Mouse (Mus musculus) kidney, adult 2 months (tissue): ENCODE results near the gene Madd. TPM values are rescaled to one million over a fixed set of nuclear protein-coding genes. Genes with fewer than 3 reads are reported as not detected.

Experiments
- DNase-seq: peaks from one replicate; pipeline ENCODE4 v3.0.0; 2021
- H3K27ac ChIP-seq: fragments of 200-500 bp; 2 replicates; pipeline ENCODE4 v1.5.1; 2012; ENCODE audit warnings: low read depth, low read length, control low read depth, inconsistent platforms; ENCODE audit not compliant: insufficient read depth
- H3K27me3 ChIP-seq: fragments of 200-500 bp; replicated peaks from 2 replicates; pipeline ENCODE4 v1.6.1; 2012; ENCODE audit warnings: mild to moderate bottlenecking, moderate library complexity, low read length, inconsistent platforms; ENCODE audit not compliant: control insufficient read depth, insufficient read depth
- H3K36me3 ChIP-seq: fragments of 200-500 bp; 2 replicates; pipeline ENCODE4 v1.6.1; 2012; ENCODE audit warnings: mild to moderate bottlenecking, moderate library complexity, low read length, inconsistent platforms; ENCODE audit not compliant: control insufficient read depth, insufficient read depth
- H3K4me1 ChIP-seq: fragments of 200-500 bp; 2 replicates; pipeline ENCODE4 v1.6.1; 2011; ENCODE audit warnings: low read length; ENCODE audit not compliant: control insufficient read depth, insufficient read depth
- H3K4me3 ChIP-seq: fragments of 200-500 bp; 2 replicates; pipeline ENCODE4 v1.5.1; 2011; ENCODE audit warnings: mild to moderate bottlenecking, low read depth, low read length, control low read depth; ENCODE audit not compliant: insufficient read depth
- CTCF ChIP-seq: fragments of 200-500 bp; conservative IDR thresholded peaks from 2 replicates; pipeline ENCODE4 v1.5.1; 2011; ENCODE audit warnings: low read depth, mild to moderate bottlenecking, control low read depth, low read length, moderate library complexity, mixed read lengths; ENCODE audit not compliant: insufficient read depth, insufficient read length
- POLR2A ChIP-seq: fragments of 200-500 bp; IDR thresholded peaks from one replicate; pipeline ENCODE4 v1.6.1; 2011; ENCODE audit warnings: low read depth, low read length, control low read depth
- WGBS: fragments of 180-500 bp; shearing (Covaris S2); methylation state at CpG from one replicate; pipeline ENCODE4 v1.1.7; 2018; 5-methylcytosine and 5-hydroxymethylcytosine counted together
- polyA plus RNA-seq: library from polyadenylated mRNA; depleted of rRNA; stranded (reverse); fragments of >200 nt; gene quantifications from 2 replicates; pipeline ENCODE4 v1.2.3, GENCODE M21; 2012; rRNA removed

The Madd gene
- polyA plus RNA-seq, 1 experiment: 14.7 TPM

DNA sequence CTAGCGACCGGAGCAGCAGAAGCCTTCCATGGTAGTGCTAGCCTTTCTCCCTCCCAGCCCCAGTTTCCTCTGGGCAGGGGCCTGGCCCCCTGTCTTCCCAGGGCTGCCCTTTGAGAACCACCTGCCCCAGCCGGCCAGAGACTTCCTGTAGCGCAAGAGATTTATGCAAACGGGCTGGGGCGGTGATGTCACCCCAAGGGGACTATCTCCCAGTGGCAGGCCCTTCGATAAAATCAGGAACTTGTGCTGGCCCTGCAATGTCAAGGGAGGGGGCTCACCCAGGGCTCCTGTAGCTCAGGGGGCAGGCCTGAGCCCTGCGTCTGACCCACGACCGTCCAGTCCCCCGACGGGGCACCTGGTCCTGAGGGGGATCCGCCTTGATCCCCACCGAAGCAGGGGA is 87.1 kb downstream of the Madd start:
- no peak overlapping the region for H3K27ac ChIP-seq
- DNase-seq: peak; percentile 30
- H3K36me3 ChIP-seq: no peaks in the 10 kb centered on the region
- no peaks in the 10 kb centered on the region for H3K27me3 ChIP-seq
- no peaks in the 10 kb centered on the region for H3K4me1 ChIP-seq
- TF ChIP-seq POLR2A: no peak
- no peak for TF ChIP-seq CTCF
- 76% methylated on average over 14 of the region's 14 CpGs for WGBS
- peak overlapping the region; percentile 19; the same call in 1 of the 2 replicates for H3K4me3 ChIP-seq

DNA sequence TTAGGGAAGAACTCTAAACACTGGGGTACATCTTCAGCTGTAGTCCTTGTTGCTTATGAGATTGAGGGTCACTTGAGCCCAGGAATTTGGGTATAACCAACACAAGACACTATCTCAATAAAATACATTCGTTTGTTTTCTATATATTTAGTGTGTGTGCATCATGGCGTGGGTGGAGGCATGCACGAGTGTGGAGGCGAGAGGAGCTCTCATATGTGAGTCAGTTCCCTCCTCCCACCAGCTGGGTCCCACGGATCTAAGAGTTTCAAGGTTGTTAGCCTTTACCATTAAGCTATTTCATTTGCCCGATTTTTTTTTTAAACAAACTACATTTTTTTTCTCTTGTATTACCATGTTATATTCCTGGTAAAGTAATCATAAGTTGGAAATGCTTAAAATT is 92.8 kb downstream of the Madd start:
- Histone ChIP-seq H3K36me3 (no peaks in the 10 kb centered on the region), H3K4me1 (no peaks in the 10 kb centered on the region), H3K27me3 (no peaks in the 10 kb centered on the region; the same call in 1 of the 2 replicates), H3K4me3 (no peak overlapping the region), H3K27ac (no peak overlapping the region)
- DNase-seq: no peak
- WGBS: 78% methylated on average over 6 of the region's 6 CpGs
- TF ChIP-seq CTCF: no peak
- TF ChIP-seq POLR2A: no peak

DNA sequence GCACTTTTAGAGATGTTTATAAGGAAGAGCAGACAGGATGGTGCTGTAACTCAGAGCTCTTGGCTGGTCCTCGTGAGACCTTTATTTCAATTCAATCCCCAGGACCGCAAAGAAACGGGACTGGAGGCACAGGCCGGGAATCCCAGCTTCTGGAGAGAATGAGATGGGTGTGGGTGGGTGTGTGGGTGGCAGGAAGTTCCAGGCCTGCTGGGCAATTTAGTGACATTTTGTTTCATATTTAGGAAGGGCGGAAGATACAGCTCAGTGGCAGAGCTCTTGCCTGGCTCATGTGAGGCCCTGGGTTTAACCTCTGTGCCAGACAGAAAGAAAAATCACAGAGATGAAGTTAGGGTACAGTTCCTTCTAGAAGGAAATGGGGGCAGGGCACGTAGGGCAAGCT is 93.4 kb downstream of the Madd start:
- TF ChIP-seq CTCF (no peak), POLR2A (no peak)
- Histone ChIP-seq H3K27ac (no peak overlapping the region), H3K4me3 (no peak overlapping the region), H3K27me3 (no peaks in the 10 kb centered on the region; the same call in 1 of the 2 replicates), H3K4me1 (no peaks in the 10 kb centered on the region), H3K36me3 (no peaks in the 10 kb centered on the region)
- 69% methylated on average over 6 of the region's 6 CpGs for WGBS
- DNase-seq: no peak

DNA sequence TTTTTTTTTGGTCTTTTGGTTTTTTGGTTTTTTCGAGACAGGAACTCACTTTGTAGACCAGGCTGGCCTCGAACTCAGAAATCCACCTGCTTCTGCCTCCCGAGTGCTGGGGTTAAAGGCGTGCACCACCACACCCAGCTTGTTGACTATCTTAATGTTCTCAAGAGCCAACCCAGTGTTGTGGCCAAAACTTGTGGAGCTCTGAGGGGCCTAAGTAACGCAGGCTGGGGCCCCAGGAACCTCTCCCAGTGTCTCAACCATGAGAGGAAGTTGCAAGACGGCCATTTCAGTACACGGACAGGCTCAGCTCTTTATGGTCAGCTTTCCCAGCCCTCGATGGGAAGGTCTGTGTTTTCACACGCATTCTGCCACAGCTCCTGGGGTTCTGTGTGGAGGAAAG is 94.7 kb downstream of the Madd start:
- H3K27ac ChIP-seq: no peak overlapping the region
- no peak for DNase-seq
- TF ChIP-seq CTCF: no peak
- no peak for TF ChIP-seq POLR2A
- no peaks in the 10 kb centered on the region for H3K4me1 ChIP-seq
- H3K36me3 ChIP-seq: no peaks in the 10 kb centered on the region
- H3K27me3 ChIP-seq: no peaks in the 10 kb centered on the region; the same call in 1 of the 2 replicates
- no peak overlapping the region for H3K4me3 ChIP-seq
- 87% methylated on average over 9 of the region's 9 CpGs for WGBS

DNA sequence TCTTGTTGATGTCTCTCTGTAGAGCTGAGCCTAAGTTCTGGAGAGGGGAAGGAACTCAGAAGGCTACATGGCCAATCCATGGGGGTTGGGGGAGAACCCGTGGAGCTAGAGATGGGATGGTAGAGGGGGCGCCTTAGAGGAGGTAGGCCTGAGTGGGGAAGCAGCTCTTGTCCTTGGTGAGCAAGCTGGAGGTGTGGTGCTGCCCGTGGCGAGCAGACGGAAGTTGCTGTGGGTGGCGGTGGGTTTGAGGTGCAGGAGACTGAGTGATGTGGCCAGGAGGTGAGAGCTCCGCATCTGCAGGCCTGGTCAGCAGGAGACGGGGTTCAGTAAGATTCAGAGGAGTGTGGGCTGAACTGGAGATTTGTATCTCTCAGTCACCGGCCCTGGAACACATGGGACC is 96.2 kb downstream of the Madd start:
- WGBS: 91% methylated on average over 9 of the region's 9 CpGs

More for the DNA sequence above, 96.2 kb downstream of the Madd start:
- H3K4me3 ChIP-seq: no peak overlapping the region
- no peak for DNase-seq
- no peaks in the 10 kb centered on the region; the same call in 1 of the 2 replicates for H3K27me3 ChIP-seq
- no peak overlapping the region for H3K27ac ChIP-seq
- H3K4me1 ChIP-seq: no peaks in the 10 kb centered on the region
- no peak for TF ChIP-seq POLR2A
- TF ChIP-seq CTCF: no peak
- H3K36me3 ChIP-seq: no peaks in the 10 kb centered on the region

Other genes with a start within 250 kb of the Madd start
- gene Celf1, start 243.5 kb downstream of the Madd start, polyA plus RNA-seq: 40.5 and 40.6 TPM in 2 replicates
- 7.0 TPM in 2 replicates for gene Rapsn, start 148.2 kb downstream of the Madd start, polyA plus RNA-seq
- gene Psmc3, start 129.8 kb downstream of the Madd start, polyA plus RNA-seq: 114 and 127 TPM in 2 replicates
- gene Slc39a13, start 113.4 kb downstream of the Madd start, polyA plus RNA-seq: 87.2 and 103 TPM in 2 replicates
- 12.9 and 17.4 TPM in 2 replicates for gene Spi1, start 101.4 kb downstream of the Madd start, polyA plus RNA-seq
- 0.14 and 0.24 TPM in 2 replicates for gene Mybpc3, start 65.7 kb downstream of the Madd start, polyA plus RNA-seq
- gene Nr1h3, start 19.0 kb upstream of the Madd start, polyA plus RNA-seq: 92.2 and 106 TPM in 2 replicates
- 27.0 and 31.7 TPM in 2 replicates for gene Acp2, start 19.0 kb upstream of the Madd start, polyA plus RNA-seq
- 11.5 and 11.7 TPM in 2 replicates for gene Ddb2, start 53.1 kb upstream of the Madd start, polyA plus RNA-seq
- 30.2 and 33.3 TPM in 2 replicates for gene Pacsin3, start 72.1 kb upstream of the Madd start, polyA plus RNA-seq
- gene Arfgap2, start 81.1 kb upstream of the Madd start, polyA plus RNA-seq: 32.7 and 38.4 TPM in 2 replicates